ENCODE assay signal across 9 mouse cellular contexts in genomic region chr15:78624431-78624950, GRCm38 (mm10). TPM values are rescaled to one million over a fixed set of nuclear protein-coding genes. Genes with fewer than 3 reads are reported as not detected.
DNase-seq lines count a peak whose midpoint lies in the region; ATAC-seq and TF ChIP-seq lines count a peak whose summit lies in the region.
"Had no signal": no experiment of that assay in that cellular context is flagged by ENCODE, and none has a peak within 500 bp of the region (broad histone marks: within the 10 kb centered on the region; RNA-seq: fewer than 3 reads in every experiment).

No protein-coding gene starts in this region.

- H3K27me3 ChIP-seq in kidney, embryonic 14.5 days (ENCODE audit: control insufficient read depth, insufficient read depth, low read length), result no peaks in the 10 kb centered on the region; the same call in 1 of the 2 replicates
- peaks cover 3% of the 10 kb centered on the region for H3K27me3 ChIP-seq in intestine, embryonic 15.5 days (replicated peaks)
- H3K27me3 ChIP-seq in limb, embryonic 15.5 days, result peaks cover 27% of the 10 kb centered on the region
- no peaks in the 10 kb centered on the region for H3K27me3 ChIP-seq in liver, postnatal 0 days (ENCODE audit: insufficient read depth, low read length)

- ATAC-seq in kidney, embryonic 14.5 days (ENCODE audit: low FRiP score, low TSS enrichment), result no peak
- ATAC-seq in intestine, embryonic 15.5 days, result peak; percentile 81
- ATAC-seq in limb, embryonic 15.5 days (ENCODE audit: insufficient number of reproducible peaks, low FRiP score, low TSS enrichment, low read depth), result peak; percentile 68; the same call in 1 of the 2 replicates
- no peak for ATAC-seq in liver, postnatal 0 days

- no peak overlapping the region for H3K4me3 ChIP-seq in kidney, embryonic 14.5 days (ENCODE audit: low read length)
- no peak overlapping the region for H3K4me3 ChIP-seq in intestine, embryonic 15.5 days (replicated peaks)
- H3K4me3 ChIP-seq in limb, embryonic 15.5 days, result no peak overlapping the region
- no peak overlapping the region for H3K4me3 ChIP-seq in liver, postnatal 0 days (ENCODE audit: low read depth, low read length)
- H3K4me3 ChIP-seq: erythroblast, embryonic 14.5 days had no signal

- H3K36me3 ChIP-seq in kidney, embryonic 14.5 days (ENCODE audit: control insufficient read depth, insufficient read depth, low read length), result no peaks in the 10 kb centered on the region
- no peaks in the 10 kb centered on the region for H3K36me3 ChIP-seq in intestine, embryonic 15.5 days
- no peaks in the 10 kb centered on the region for H3K36me3 ChIP-seq in limb, embryonic 15.5 days
- no peaks in the 10 kb centered on the region for H3K36me3 ChIP-seq in liver, postnatal 0 days (replicated peaks; ENCODE audit: insufficient read depth, low read length)

- no peak overlapping the region for H3K4me2 ChIP-seq in kidney, embryonic 14.5 days (replicated peaks; ENCODE audit: low read depth, low read length)
- no peak overlapping the region for H3K4me2 ChIP-seq in intestine, embryonic 15.5 days (replicated peaks)
- H3K4me2 ChIP-seq in limb, embryonic 15.5 days, result no peak overlapping the region
- H3K4me2 ChIP-seq in liver, postnatal 0 days (ENCODE audit: low read depth, low read length), result no peak overlapping the region

- DNase-seq in kidney, adult 11 months, result peak; percentile 91
- peak; percentile 46 for DNase-seq in cerebellum, adult 8-10 months
- peak; percentile 4 for DNase-seq in gonadal fat pad, adult 2 months (ENCODE audit: low read depth)
- peak; percentile 75 for DNase-seq in ovary, postnatal 36 days (ENCODE audit: low spot score)
- no peak for DNase-seq in liver, postnatal 0 days

- no peaks in the 10 kb centered on the region for H3K9me3 ChIP-seq in kidney, embryonic 14.5 days (ENCODE audit: control insufficient read depth, low read length)
- no peaks in the 10 kb centered on the region for H3K9me3 ChIP-seq in intestine, embryonic 15.5 days
- no peaks in the 10 kb centered on the region for H3K9me3 ChIP-seq in limb, embryonic 15.5 days
- H3K9me3 ChIP-seq in liver, postnatal 0 days (ENCODE audit: low read length), result no peaks in the 10 kb centered on the region

- peaks cover 2% of the 10 kb centered on the region; the same call in 1 of the 2 replicates for H3K4me1 ChIP-seq in kidney, embryonic 14.5 days (ENCODE audit: control insufficient read depth, insufficient read depth, low read length)
- 0 out of 2 replicates have a peak, but pooled peaks cover 5% of the 10 kb centered on the region for H3K4me1 ChIP-seq in intestine, embryonic 15.5 days (replicated peaks)
- peaks cover 15% of the 10 kb centered on the region; the same call in 1 of the 2 replicates for H3K4me1 ChIP-seq in limb, embryonic 15.5 days
- H3K4me1 ChIP-seq in liver, postnatal 0 days (ENCODE audit: insufficient read depth), result 0 out of 2 replicates have a peak, but pooled peaks cover 3% of the 10 kb centered on the region

- no peak for TF ChIP-seq EP300 in liver, postnatal 0 days (IDR thresholded peaks at IDR 0.05; ENCODE audit: low read depth)

- no peak overlapping the region for H3K27ac ChIP-seq in kidney, embryonic 14.5 days (ENCODE audit: low read depth, low read length)
- H3K27ac ChIP-seq in intestine, embryonic 15.5 days, result peak overlapping the region; percentile 33; the same call in 1 of the 2 replicates
- H3K27ac ChIP-seq in limb, embryonic 15.5 days, result no peak overlapping the region
- no peak overlapping the region for H3K27ac ChIP-seq in liver, postnatal 0 days (ENCODE audit: low read depth)

- no peak for TF ChIP-seq CTCF in liver, postnatal 0 days (IDR thresholded peaks at IDR 0.05; ENCODE audit: low read depth)

- 46% methylated on average over 13 of the region's 13 CpGs for WGBS in kidney, embryonic 14.5 days
- 44% methylated on average over 13 of the region's 13 CpGs for WGBS in intestine, embryonic 15.5 days
- 31% methylated on average over 13 of the region's 13 CpGs for WGBS in limb, embryonic 15.5 days
- 57% methylated on average over 13 of the region's 13 CpGs for WGBS in liver, postnatal 0 days (ENCODE audit: insufficient replicate concordance)

- H3K9ac ChIP-seq in kidney, embryonic 14.5 days (ENCODE audit: low read depth, low read length), result no peak overlapping the region
- no peak overlapping the region for H3K9ac ChIP-seq in intestine, embryonic 15.5 days
- H3K9ac ChIP-seq in limb, embryonic 15.5 days, result no peak overlapping the region
- H3K9ac ChIP-seq in liver, postnatal 0 days (replicated peaks), result no peak overlapping the region

RNA-seq across cellular contexts. Expression of gene Cyth4, which starts 27.6 kb away (rescaled TPM):
- 2.6 and 3.5 TPM in 2 replicates for polyA plus RNA-seq in kidney, embryonic 14.5 days (2014; fragmentation: Nextera tagmentation; extraction: Ambion mirVana)
- 25.4 and 32.0 TPM in 2 replicates for polyA plus RNA-seq in gonadal fat pad, adult 2 months (2012; rRNA removed)
- 8.0 and 8.2 TPM in 2 replicates for polyA plus RNA-seq in intestine, embryonic 15.5 days (2015; fragmentation: Nextera tagmentation; extraction: Ambion mirVana)
- 12.3 and 14.1 TPM in 2 replicates for polyA plus RNA-seq in limb, embryonic 15.5 days (2015; fragmentation: Nextera tagmentation; extraction: Ambion mirVana)
- 11.5 and 13.3 TPM in 2 replicates for polyA plus RNA-seq in liver, postnatal 0 days (2015; fragmentation: Nextera tagmentation; extraction: Ambion mirVana)

RNA-seq across cellular contexts. Expression of gene Rac2, which starts 51.9 kb away (rescaled TPM):
- 6.1 and 7.6 TPM in 2 replicates for polyA plus RNA-seq in kidney, embryonic 14.5 days (2014; fragmentation: Nextera tagmentation; extraction: Ambion mirVana)
- polyA plus RNA-seq in gonadal fat pad, adult 2 months (2012; rRNA removed), result 24.7 and 25.5 TPM in 2 replicates
- 15.7 and 21.4 TPM in 2 replicates for polyA plus RNA-seq in intestine, embryonic 15.5 days (2015; fragmentation: Nextera tagmentation; extraction: Ambion mirVana)
- polyA plus RNA-seq in limb, embryonic 15.5 days (2015; fragmentation: Nextera tagmentation; extraction: Ambion mirVana), result 37.0 and 41.1 TPM in 2 replicates
- 120 and 127 TPM in 2 replicates for polyA plus RNA-seq in liver, postnatal 0 days (2015; fragmentation: Nextera tagmentation; extraction: Ambion mirVana)

Comparison
In these comparisons a context has a peak if more than half of its experiments do, and no peak if none do; other contexts are left out.
1. ATAC-seq: peak in intestine, embryonic 15.5 days (single experiment) and limb, embryonic 15.5 days (single experiment); none in kidney, embryonic 14.5 days (single experiment) and liver, postnatal 0 days (single experiment).